ENCODE assay signal across 13 mouse cellular contexts in the genomic region with DNA sequence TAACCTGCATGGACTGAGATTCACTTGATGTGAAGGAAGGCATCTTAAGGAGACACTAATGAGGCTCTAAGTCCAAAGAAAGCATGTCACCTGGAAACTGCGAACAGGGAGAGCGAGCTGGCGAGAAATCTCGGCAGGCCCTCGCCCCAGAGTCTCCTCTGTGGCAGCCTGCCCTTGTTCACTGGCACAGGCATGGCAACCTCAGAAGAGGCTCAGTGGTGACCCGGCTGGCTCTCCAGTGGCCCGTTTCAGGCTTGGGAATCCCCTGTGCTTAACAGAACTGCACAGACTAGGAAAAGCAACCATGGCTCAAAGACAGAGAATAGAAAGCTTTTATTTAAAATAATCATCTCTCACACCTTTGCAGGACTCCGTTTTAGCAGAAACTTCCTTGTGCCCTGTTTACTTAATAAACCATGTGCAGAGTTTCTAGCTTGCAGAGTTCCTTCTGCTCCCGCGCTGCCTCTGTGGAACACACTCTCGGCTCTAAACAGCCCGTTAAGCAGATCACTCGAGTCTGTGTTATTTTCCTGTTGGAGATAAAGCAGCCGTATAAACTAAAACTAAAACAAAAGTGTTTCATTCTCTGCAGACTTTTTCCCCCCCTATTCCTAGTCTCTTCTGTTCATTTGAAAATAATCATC.
A peak's percentile ranks its signal among the peaks of the same experiment; 100 is the strongest.
DNase-seq lines count a peak whose midpoint lies in the region; ATAC-seq and TF ChIP-seq lines count a peak whose summit lies in the region.
"Had no signal": no experiment of that assay in that cellular context is flagged by ENCODE, and none has a peak within 500 bp of the region (broad histone marks: within the 10 kb centered on the region; RNA-seq: fewer than 3 reads in every experiment).

No protein-coding gene starts in this region.

- no peak overlapping the region for H3K4me3 ChIP-seq in heart, embryonic 14.5 days (ENCODE audit: control insufficient read depth in 1 of 2, insufficient read depth in 1 of 2, low read depth in 1 of 2, low read length in 2 of 2)
- H3K4me3 ChIP-seq in heart, embryonic 11.5 days (ENCODE audit: low read depth, low read length), result no peak overlapping the region
- H3K4me3 ChIP-seq in forebrain, embryonic 11.5 days (ENCODE audit: low read depth, low read length), result no peak overlapping the region
- H3K4me3 ChIP-seq in hindbrain, embryonic 10.5 days, result peak overlapping the region; percentile 20; the same call in 1 of the 2 replicates
- H3K4me3 ChIP-seq in midbrain, postnatal 0 days (ENCODE audit: low read depth, low read length), result peak overlapping the region; percentile 21; the same call in 1 of the 2 replicates
- H3K4me3 ChIP-seq: embryonic facial prominence, embryonic 12.5 days; kidney, embryonic 15.5 days; myocyte had no signal

- H3K9ac ChIP-seq in heart, embryonic 14.5 days (ENCODE audit: low read length), result no peak overlapping the region
- H3K9ac ChIP-seq in heart, embryonic 11.5 days (ENCODE audit: low read depth, low read length), result no peak overlapping the region
- no peak overlapping the region for H3K9ac ChIP-seq in forebrain, embryonic 11.5 days (ENCODE audit: low read length)
- no peak overlapping the region for H3K9ac ChIP-seq in midbrain, postnatal 0 days (replicated peaks; ENCODE audit: low read length, poor library complexity, severe bottlenecking)
- H3K9ac ChIP-seq: embryonic facial prominence, embryonic 12.5 days; kidney, embryonic 15.5 days; lung, embryonic 14.5 days had no signal

- no peak overlapping the region for H3K27ac ChIP-seq in heart, embryonic 14.5 days (replicated peaks in 1 of 2; ENCODE audit: control insufficient read depth in 1 of 2, insufficient read depth in 1 of 2, low read depth in 2 of 2, low read length in 2 of 2)
- no peak overlapping the region for H3K27ac ChIP-seq in heart, embryonic 11.5 days (ENCODE audit: low read depth, low read length)
- no peak overlapping the region for H3K27ac ChIP-seq in forebrain, embryonic 11.5 days (ENCODE audit: low read depth, low read length)
- H3K27ac ChIP-seq in hindbrain, embryonic 10.5 days, result peak overlapping the region; percentile 85
- peak overlapping the region; percentile 59 for H3K27ac ChIP-seq in midbrain, postnatal 0 days (ENCODE audit: low read depth, low read length)
- H3K27ac ChIP-seq: embryonic facial prominence, embryonic 12.5 days; kidney, embryonic 15.5 days had no signal

- no peak for TF ChIP-seq CTCF in midbrain, postnatal 0 days (IDR thresholded peaks at IDR 0.05)

- no peaks in the 10 kb centered on the region for H3K36me3 ChIP-seq in heart, embryonic 14.5 days (ENCODE audit: control insufficient read depth, insufficient read depth, low read length)
- no peaks in the 10 kb centered on the region for H3K36me3 ChIP-seq in heart, embryonic 11.5 days (ENCODE audit: control insufficient read depth, insufficient read depth, low read length)
- no peaks in the 10 kb centered on the region for H3K36me3 ChIP-seq in forebrain, embryonic 11.5 days (ENCODE audit: control insufficient read depth, insufficient read depth, low read length)
- no peaks in the 10 kb centered on the region for H3K36me3 ChIP-seq in hindbrain, embryonic 10.5 days
- no peaks in the 10 kb centered on the region for H3K36me3 ChIP-seq in midbrain, postnatal 0 days (ENCODE audit: insufficient read depth, low read length)
- H3K36me3 ChIP-seq: embryonic facial prominence, embryonic 12.5 days; kidney, embryonic 15.5 days had no signal

- WGBS in heart, embryonic 14.5 days, result 54% methylated on average over 14 of the region's 14 CpGs
- 55% methylated on average over 14 of the region's 14 CpGs for WGBS in heart, embryonic 11.5 days (ENCODE audit: insufficient replicate concordance)
- 42% methylated on average over 14 of the region's 14 CpGs for WGBS in forebrain, embryonic 11.5 days
- 44% methylated on average over 14 of the region's 14 CpGs for WGBS in hindbrain, embryonic 10.5 days
- 14% methylated on average over 14 of the region's 14 CpGs for WGBS in midbrain, postnatal 0 days

- H3K27me3 ChIP-seq in heart, embryonic 14.5 days (ENCODE audit: control insufficient read depth, insufficient read depth, low read length), result no peaks in the 10 kb centered on the region
- no peaks in the 10 kb centered on the region for H3K27me3 ChIP-seq in heart, embryonic 11.5 days (ENCODE audit: control insufficient read depth, insufficient read depth, low read length)
- peaks cover 39% of the 10 kb centered on the region for H3K27me3 ChIP-seq in forebrain, embryonic 11.5 days (ENCODE audit: control insufficient read depth, insufficient read depth, low read length)
- H3K27me3 ChIP-seq in hindbrain, embryonic 10.5 days (ENCODE audit: insufficient read depth, poor library complexity, severe bottlenecking), result peaks cover 56% of the 10 kb centered on the region
- no peaks in the 10 kb centered on the region for H3K27me3 ChIP-seq in midbrain, postnatal 0 days (ENCODE audit: insufficient read depth, low read length)

- no peaks in the 10 kb centered on the region for H3K9me3 ChIP-seq in heart, embryonic 14.5 days (ENCODE audit: control insufficient read depth, low read length)
- no peaks in the 10 kb centered on the region for H3K9me3 ChIP-seq in heart, embryonic 11.5 days (replicated peaks; ENCODE audit: control insufficient read depth, low read length)
- H3K9me3 ChIP-seq in forebrain, embryonic 11.5 days (ENCODE audit: control insufficient read depth, low read length), result no peaks in the 10 kb centered on the region
- no peaks in the 10 kb centered on the region for H3K9me3 ChIP-seq in hindbrain, embryonic 10.5 days
- no peaks in the 10 kb centered on the region for H3K9me3 ChIP-seq in midbrain, postnatal 0 days (ENCODE audit: low read length)
- H3K9me3 ChIP-seq: embryonic facial prominence, embryonic 12.5 days; kidney, embryonic 15.5 days had no signal

- H3K4me1 ChIP-seq in heart, embryonic 14.5 days (ENCODE audit: control insufficient read depth in 2 of 2, insufficient read depth in 2 of 2, low read length in 2 of 2), result peaks cover 4 to 5% of the 10 kb centered on the region in 2 experiments; a peak in 3 of 4 replicates
- H3K4me1 ChIP-seq in heart, embryonic 11.5 days (ENCODE audit: control insufficient read depth, insufficient read depth, low read length), result no peaks in the 10 kb centered on the region
- peaks cover 2% of the 10 kb centered on the region; the same call in 1 of the 2 replicates for H3K4me1 ChIP-seq in forebrain, embryonic 11.5 days (replicated peaks; ENCODE audit: control insufficient read depth, insufficient read depth, low read length)
- peaks cover 81% of the 10 kb centered on the region for H3K4me1 ChIP-seq in hindbrain, embryonic 10.5 days (replicated peaks)
- peaks cover 10% of the 10 kb centered on the region for H3K4me1 ChIP-seq in midbrain, postnatal 0 days (ENCODE audit: insufficient read depth, low read length)
- H3K4me1 ChIP-seq: embryonic facial prominence, embryonic 12.5 days; kidney, embryonic 15.5 days had no signal

- no peak for DNase-seq in forebrain, embryonic 11.5 days (ENCODE audit: low spot score)
- peak; percentile 33 for DNase-seq in hindbrain, embryonic 10.5 days (ENCODE audit: low spot score)
- DNase-seq in midbrain, postnatal 0 days (ENCODE audit: low spot score), result no peak
- DNase-seq in kidney, adult 18-20 months, result no peak
- DNase-seq: spleen, adult 18-20 months had no signal

- H3K4me2 ChIP-seq in heart, embryonic 14.5 days (ENCODE audit: low read length), result peak overlapping the region; percentile 32
- H3K4me2 ChIP-seq in heart, embryonic 11.5 days, result no peak overlapping the region
- H3K4me2 ChIP-seq in forebrain, embryonic 11.5 days (ENCODE audit: low read depth, low read length, severe bottlenecking), result peak overlapping the region; percentile 37; the same call in 1 of the 2 replicates
- H3K4me2 ChIP-seq in midbrain, postnatal 0 days (ENCODE audit: low read depth, low read length, poor library complexity, severe bottlenecking), result peak overlapping the region; percentile 49
- H3K4me2 ChIP-seq: embryonic facial prominence, embryonic 12.5 days; kidney, embryonic 15.5 days; lung, embryonic 14.5 days had no signal

- no peak for ATAC-seq in heart, embryonic 14.5 days (ENCODE audit: insufficient number of reproducible peaks, insufficient read depth, low FRiP score, low read depth)
- ATAC-seq in heart, embryonic 11.5 days (replicated peaks; ENCODE audit: insufficient number of reproducible peaks, low FRiP score, low TSS enrichment), result no peak
- no peak for ATAC-seq in forebrain, embryonic 11.5 days (replicated peaks; ENCODE audit: low FRiP score)
- no peak; the same call in 1 of the 2 replicates for ATAC-seq in midbrain, postnatal 0 days (ENCODE audit: low FRiP score)
- ATAC-seq in CD4-positive, CD25-positive, alpha-beta regulatory T cell, adult 4 months, result no peak
- ATAC-seq in erythroblast, adult 5-6 weeks (replicated peaks; ENCODE audit: low FRiP score, poor library complexity, severe bottlenecking), result no peak

Comparison
In these comparisons a context has a peak if more than half of its experiments do, and no peak if none do; other contexts are left out.
1. H3K27ac ChIP-seq: peak in hindbrain, embryonic 10.5 days (single experiment) and midbrain, postnatal 0 days (single experiment); none in heart, embryonic 14.5 days (0 of 2), heart, embryonic 11.5 days (single experiment) and forebrain, embryonic 11.5 days (single experiment).
2. H3K4me3 ChIP-seq: peak in hindbrain, embryonic 10.5 days (single experiment) and midbrain, postnatal 0 days (single experiment); none in heart, embryonic 14.5 days (0 of 2), heart, embryonic 11.5 days (single experiment) and forebrain, embryonic 11.5 days (single experiment).